Mouse (Mus musculus) heart, postnatal 36 days (tissue): Measurements from ENCODE around the gene Erich2. TPM values are rescaled to one million over a fixed set of nuclear protein-coding genes. Genes with fewer than 3 reads are reported as not detected.

Source experiments
- total RNA-seq, 2 experiments: library from RNA; stranded (reverse); gene quantifications; 2 replicates each; pipeline ENCODE4 v1.2.3; 2021

Gene Erich2
- total RNA-seq, 2 experiments from 2014 or later: not detected

Other genes starting within 250 kb of the Erich2 start
- gene Sp5, start 33.9 kb upstream of the Erich2 start, total RNA-seq: under 1 TPM in 1 of 2 experiments, not detected in 1; 0.14 TPM
- gene Gad1, start 44.3 kb downstream of the Erich2 start, total RNA-seq: under 1 TPM; 0.43 to 0.80 TPM
- gene Gorasp2, start 152.8 kb downstream of the Erich2 start, total RNA-seq: 10 to 100 TPM; 61.5 to 62.8 TPM
- gene Gm26558, start 153.3 kb downstream of the Erich2 start, total RNA-seq: not detected